Mouse (Mus musculus): ENCODE results near the gene N6amt1.

Gene N6amt1

DNA sequence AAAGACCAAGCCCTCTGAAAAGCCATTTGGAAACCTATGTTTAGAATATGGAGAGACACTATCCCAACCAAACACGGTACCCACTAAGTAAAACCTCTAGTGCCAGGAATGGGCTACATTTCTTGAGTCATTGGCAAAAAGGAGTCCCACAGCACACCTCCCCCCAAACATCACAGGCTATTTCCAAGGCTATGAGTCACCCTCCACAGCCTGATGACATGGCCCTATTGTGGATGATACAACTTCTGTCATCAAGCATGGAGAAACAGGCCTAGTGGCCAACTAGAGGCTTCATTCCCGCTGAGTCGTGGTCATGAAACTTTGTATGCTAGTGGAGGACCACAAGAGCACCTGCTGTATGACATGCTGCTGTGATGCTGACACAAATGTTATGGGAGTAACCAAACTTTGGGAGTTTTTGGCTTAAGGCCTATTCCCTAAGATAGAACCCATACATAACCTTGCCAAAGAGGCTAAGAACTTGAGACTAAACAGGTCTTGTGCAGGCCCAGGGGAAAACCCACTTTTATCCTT is 33.5 kb downstream of the N6amt1 start:
- no peak for DNase-seq (ENCODE audit: low spot score in 2 of 2)

DNA sequence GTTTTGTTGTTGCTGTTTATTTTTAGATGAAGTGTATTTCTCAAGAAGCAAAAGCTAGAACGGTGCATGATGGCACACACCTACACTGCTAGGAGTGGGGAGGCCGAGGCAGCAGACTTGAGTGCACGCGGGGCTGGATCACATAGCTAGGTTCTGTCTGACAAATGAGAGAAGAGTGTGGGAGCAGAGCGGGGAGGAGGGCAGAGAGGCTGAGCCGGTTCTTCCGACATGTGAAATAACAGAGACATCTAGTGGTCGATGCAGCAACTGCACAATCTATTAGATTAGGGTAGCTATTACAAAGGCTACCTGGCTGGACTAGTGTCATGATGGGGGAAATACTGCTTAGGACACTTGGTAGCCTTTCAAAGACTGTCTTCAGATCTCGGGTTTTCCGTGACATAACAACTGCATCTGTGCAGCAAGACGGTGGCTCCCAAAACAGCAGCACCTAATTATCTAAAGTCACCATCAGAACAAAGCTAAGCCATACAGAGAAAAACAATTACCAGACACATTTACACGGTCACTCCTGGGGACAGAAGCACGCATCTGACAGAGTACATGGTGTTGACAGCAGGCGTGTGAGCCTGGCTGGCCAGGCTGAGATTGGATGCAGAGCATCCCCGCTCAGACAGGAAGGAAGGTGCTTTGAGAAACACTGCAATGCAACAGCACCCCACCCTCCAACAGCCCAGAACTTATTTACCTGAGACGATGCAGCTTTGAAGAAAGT is 40.0 kb downstream of the N6amt1 start:
- DNase-seq (ENCODE audit: low spot score in 2 of 2) = peak; percentile 42 to 65

DNA sequence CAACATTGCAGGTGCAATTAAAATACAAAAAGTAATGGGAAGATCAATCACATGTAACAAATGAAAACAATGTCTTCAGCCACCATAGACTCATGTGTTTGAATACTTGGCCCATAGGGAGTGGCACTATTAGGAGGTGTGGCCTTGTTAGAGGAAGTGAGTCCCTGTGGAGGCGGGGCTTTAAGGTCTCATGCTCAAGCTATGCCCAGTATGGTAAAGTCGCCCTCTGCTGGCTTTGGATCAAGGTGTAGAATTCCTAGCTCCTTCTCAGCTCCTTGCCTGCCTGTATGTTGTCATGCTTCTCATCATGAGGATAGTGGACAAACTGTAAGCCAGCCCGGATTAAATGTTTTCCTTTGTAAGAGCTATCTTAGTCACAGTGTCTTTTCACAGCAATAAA is 51.0 kb downstream of the N6amt1 start:
- DNase-seq (ENCODE audit: low spot score in 2 of 2) = no peak
